ENCODE assay signal across 18 mouse cellular contexts in the genomic region with DNA sequence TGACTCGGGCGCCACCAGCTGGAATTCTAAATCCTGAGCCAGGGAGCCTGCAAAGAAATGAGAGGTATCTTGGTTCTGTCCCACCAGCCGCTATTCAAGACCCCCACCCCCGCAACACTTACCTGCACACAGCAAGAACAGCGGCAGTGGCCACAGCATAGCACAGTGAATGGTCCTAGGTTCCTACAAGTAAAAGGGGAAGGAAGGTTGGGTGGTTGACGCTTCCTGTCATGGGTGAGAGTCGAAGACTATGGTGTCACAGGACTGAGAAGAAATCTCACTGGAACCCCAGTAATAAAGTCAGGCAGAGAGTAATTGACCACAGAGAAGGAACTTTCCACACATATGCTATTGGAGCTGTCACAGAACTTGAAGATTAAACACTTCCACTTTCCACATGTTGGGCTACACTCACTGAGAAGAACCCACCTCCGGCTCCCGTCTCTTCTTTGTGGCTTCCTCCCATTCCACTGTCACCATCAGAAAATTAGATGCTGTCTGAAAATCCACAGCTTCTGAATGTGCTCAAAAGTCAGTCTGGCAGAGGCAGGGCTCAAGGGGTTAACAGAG. TPM values are rescaled to one million over a fixed set of nuclear protein-coding genes. Genes with fewer than 3 reads are reported as not detected.
A peak's percentile ranks its signal among the peaks of the same experiment; 100 is the strongest.
DNase-seq lines count a peak whose midpoint lies in the region.
"Had no signal": no experiment of that assay in that cellular context is flagged by ENCODE, and none has a peak within 500 bp of the region (broad histone marks: within the 10 kb centered on the region; RNA-seq: fewer than 3 reads in every experiment).

No protein-coding gene starts in this region.

- H3K27me3 ChIP-seq in splenic B cell, adult 2 months (ENCODE audit: control insufficient read depth, insufficient read depth, low read length, poor library complexity, severe bottlenecking): no peaks in the 10 kb centered on the region
- H3K27me3 ChIP-seq: heart, embryonic 15.5 days; midbrain, embryonic 15.5 days had no signal

- H3K36me3 ChIP-seq in splenic B cell, adult 2 months (ENCODE audit: control insufficient read depth, insufficient read depth, low read length, poor library complexity, severe bottlenecking): no peaks in the 10 kb centered on the region
- H3K36me3 ChIP-seq: heart, embryonic 15.5 days; midbrain, embryonic 15.5 days had no signal

- intact Hi-C loops in heart, postnatal 14 days (cut with DNase I): no loop called here

- peak; percentile 6 to 51 for DNase-seq in heart, adult 9 months (ENCODE audit: low spot score in 2 of 2)
- no peak for DNase-seq in heart, postnatal 14 days
- DNase-seq in spleen, postnatal 36 days (ENCODE audit: low spot score in 2 of 2): peak; percentile 12 to 29
- no peak for DNase-seq in spleen, adult 18-20 months
- DNase-seq in lung, postnatal 36 days: peak; percentile 61
- DNase-seq in splenic B cell, adult 2 months (ENCODE audit: low read depth, low spot score): peak; percentile 56
- DNase-seq in cerebellum, adult 9-10 months: no peak
- no peak for DNase-seq in T-cell, adult 2 months (ENCODE audit: low spot score)
- DNase-seq: adrenal gland, postnatal 25 days; cerebellum, adult 11-12 months; gastrocnemius, postnatal 10 days; kidney, adult 8-10 months; thymus, adult 18-20 months had no signal

RNA-seq across cellular contexts. Expression of gene Cd33, which starts 11.2 kb away (rescaled TPM):
- total RNA-seq in heart, postnatal 14 days (2021): 1 to 10 TPM; 3.7 to 4.1 TPM

RNA-seq across cellular contexts. Expression of gene 4931406B18Rik, which starts 27.3 kb away (rescaled TPM):
- not detected for total RNA-seq in heart, postnatal 14 days (2021)
- total RNA-seq: adrenal gland, postnatal 25 days; ES-E14; gastrocnemius, postnatal 10 days; layer of hippocampus, adult 8-10 months; left cerebral cortex, postnatal 25 days had no signal

RNA-seq across cellular contexts. Expression of gene Zfp658, which starts 29.0 kb away (rescaled TPM):
- under 1 TPM; 0.98 to 1.00 TPM for total RNA-seq in heart, postnatal 14 days (2021)

RNA-seq across cellular contexts. Expression of gene Iglon5, which starts 43.1 kb away (rescaled TPM):
- under 1 TPM; 0.24 to 0.36 TPM for total RNA-seq in heart, postnatal 14 days (2021)

RNA-seq across cellular contexts. Expression of gene Zfp719, which starts 46.4 kb away (rescaled TPM):
- 1 to 10 TPM; 5.8 to 7.3 TPM for total RNA-seq in heart, postnatal 14 days (2021)

Comparison
In these comparisons a context has a peak if more than half of its experiments do, and no peak if none do; other contexts are left out.
1. DNase-seq: peak in heart, adult 9 months (2 of 2), spleen, postnatal 36 days (2 of 2), lung, postnatal 36 days (single experiment) and splenic B cell, adult 2 months (single experiment); none in heart, postnatal 14 days (0 of 2), spleen, adult 18-20 months (0 of 2), cerebellum, adult 9-10 months (single experiment) and T-cell, adult 2 months (single experiment).